Mouse (Mus musculus) urinary bladder, postnatal 0 days (tissue): ENCODE data around the gene Rnf135. TPM values are rescaled to one million over a fixed set of nuclear protein-coding genes. Genes with fewer than 3 reads are reported as not detected.

Experiments used
- polyA plus RNA-seq: library from polyadenylated mRNA; unstranded; fragments of >200 nt; fragmentation: Nextera tagmentation; extraction: Ambion mirVana; gene quantifications from 2 replicates; pipeline ENCODE4 v1.2.1, GENCODE M21; 2015

The Rnf135 gene
- 5.0 and 5.7 TPM in 2 replicates for polyA plus RNA-seq

GRCm38 (mm10) chr11:80183705-80184255, at the start of gene Rnf135:
TSS of gene Rnf135 (plus strand) at chr11:80183851.

GRCm38 (mm10) chr11:80141825-80142521, 41.7 kb upstream of the Rnf135 start, which contains the start of gene Tefm:
TSS of gene Tefm (minus strand) at chr11:80142175.

GRCm38 (mm10) chr11:80153857-80154495, 29.7 kb upstream of the Rnf135 start, which contains the start of gene Adap2:
TSS of gene Adap2 (plus strand) at chr11:80154105.

GRCm38 (mm10) chr11:80208860-80209800, 25.5 kb downstream of the Rnf135 start, which contains the start of gene Rhot1:
TSS of gene Rhot1 (plus strand) at chr11:80209019.

Other genes with a start within 250 kb of the Rnf135 start
- 32.4 and 43.4 TPM in 2 replicates for gene Utp6, start 221.5 kb upstream of the Rnf135 start, polyA plus RNA-seq
- gene Suz12, start 190.7 kb upstream of the Rnf135 start, polyA plus RNA-seq: 7.6 and 11.2 TPM in 2 replicates
- 16.3 and 18.7 TPM in 2 replicates for gene Crlf3, start 102.9 kb upstream of the Rnf135 start, polyA plus RNA-seq
- 2.3 and 2.8 TPM in 2 replicates for gene Atad5, start 94.5 kb upstream of the Rnf135 start, polyA plus RNA-seq
- 18.8 and 18.9 TPM in 2 replicates for gene Tefm, start 41.7 kb upstream of the Rnf135 start, polyA plus RNA-seq
- gene Adap2, start 29.7 kb upstream of the Rnf135 start, polyA plus RNA-seq: 3.1 and 5.8 TPM in 2 replicates
- 30.5 and 33.9 TPM in 2 replicates for gene Rhot1, start 25.2 kb downstream of the Rnf135 start, polyA plus RNA-seq
- gene Rhbdl3, start 117.1 kb downstream of the Rnf135 start, polyA plus RNA-seq: 1.6 and 1.7 TPM in 2 replicates
- 12.2 and 15.0 TPM in 2 replicates for gene 5730455P16Rik, start 194.2 kb downstream of the Rnf135 start, polyA plus RNA-seq
- 118 and 137 TPM in 2 replicates for gene Zfp207, start 199.4 kb downstream of the Rnf135 start, polyA plus RNA-seq
- 156 and 159 TPM in 2 replicates for gene Psmd11, start 244.8 kb downstream of the Rnf135 start, polyA plus RNA-seq